Mouse (Mus musculus): ENCODE data around the gene Gm45062. TPM values are rescaled to one million over a fixed set of nuclear protein-coding genes. Genes with fewer than 3 reads are reported as not detected.

Gm45062 gene
- polyA plus RNA-seq, 1 experiment from 2014 or later = 2.1 TPM

DNA sequence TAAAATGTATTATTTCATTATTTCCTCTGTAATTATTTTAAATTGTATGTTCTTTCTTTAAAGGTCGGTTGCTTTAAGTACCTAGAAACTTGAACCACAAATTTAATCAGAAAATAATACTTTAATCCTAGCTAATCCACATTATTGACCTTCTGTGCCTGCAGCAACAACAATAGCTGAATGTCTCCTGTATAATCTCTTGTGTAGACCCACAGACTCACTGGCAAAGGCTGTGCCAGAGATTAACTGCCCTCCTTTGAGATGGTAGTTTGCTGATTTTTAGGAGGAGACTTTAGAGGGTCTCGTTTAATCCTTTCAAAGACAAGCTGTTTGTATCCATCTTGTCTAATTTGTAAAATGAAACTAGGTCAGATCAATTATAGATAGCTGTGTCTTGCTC lies 99.5 kb downstream of the Gm45062 start:
- Histone ChIP-seq H3K4me2 (replicated peaks; ENCODE audit: low read depth, low read length) (no peak overlapping the region), H3K27me3 (replicated peaks; ENCODE audit: insufficient read depth, low read length) (no peaks in the 10 kb centered on the region), H3K9me3 (ENCODE audit: low read length) (no peaks in the 10 kb centered on the region), H3K27ac (ENCODE audit: low read length) (no peak overlapping the region), H3K36me3 (ENCODE audit: insufficient read depth, low read length) (no peaks in the 10 kb centered on the region), H3K4me3 (ENCODE audit: low read depth, low read length) (no peak overlapping the region), H3K9ac (replicated peaks; ENCODE audit: low read depth) (no peak overlapping the region), H3K4me1 (ENCODE audit: insufficient read depth, low read depth, low read length) (no peaks in the 10 kb centered on the region)
- WGBS = 72% methylated on average over 2 of the region's 2 CpGs
- ATAC-seq = no peak
- TF ChIP-seq CTCF (IDR thresholded peaks at IDR 0.05) (no peak), EP300 (IDR thresholded peaks at IDR 0.05) (no peak)
- DNase-seq (ENCODE audit: low spot score) = no peak

DNA sequence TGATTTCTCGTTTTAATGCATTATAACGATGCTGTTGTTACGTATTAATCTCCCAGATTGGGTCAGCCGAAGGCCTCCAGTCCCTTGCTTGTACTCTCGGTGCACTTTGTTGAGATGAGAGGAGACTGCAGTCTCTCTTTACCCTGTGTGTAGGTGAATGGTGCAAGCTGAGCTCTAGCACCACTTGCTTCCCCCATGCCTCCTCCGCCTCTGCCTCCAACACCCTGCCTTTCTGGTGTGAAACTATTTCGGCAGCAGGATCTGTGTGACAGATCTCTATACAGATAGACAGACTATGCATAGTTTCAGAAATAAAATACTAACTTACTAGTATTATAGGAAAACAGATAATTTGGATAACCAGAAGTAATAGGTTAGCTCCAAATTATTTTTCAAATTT lies 101.6 kb downstream of the Gm45062 start:
- H3K9me3 ChIP-seq (ENCODE audit: low read length) = no peaks in the 10 kb centered on the region
- no peaks in the 10 kb centered on the region for H3K4me1 ChIP-seq (ENCODE audit: insufficient read depth, low read depth, low read length)
- TF ChIP-seq CTCF (IDR thresholded peaks at IDR 0.05) (no peak), EP300 (IDR thresholded peaks at IDR 0.05) (no peak)
- H3K9ac ChIP-seq (replicated peaks; ENCODE audit: low read depth) = no peak overlapping the region
- H3K4me3 ChIP-seq (ENCODE audit: low read depth, low read length) = no peak overlapping the region
- no peak overlapping the region for H3K4me2 ChIP-seq (replicated peaks; ENCODE audit: low read depth, low read length)
- no peaks in the 10 kb centered on the region for H3K36me3 ChIP-seq (ENCODE audit: insufficient read depth, low read length)
- no peak overlapping the region for H3K27ac ChIP-seq (ENCODE audit: low read length)
- no peak for ATAC-seq
- DNase-seq (ENCODE audit: low spot score) = no peak
- H3K27me3 ChIP-seq (replicated peaks; ENCODE audit: insufficient read depth, low read length) = no peaks in the 10 kb centered on the region
- 85% methylated on average over 7 of the region's 7 CpGs for WGBS

DNA sequence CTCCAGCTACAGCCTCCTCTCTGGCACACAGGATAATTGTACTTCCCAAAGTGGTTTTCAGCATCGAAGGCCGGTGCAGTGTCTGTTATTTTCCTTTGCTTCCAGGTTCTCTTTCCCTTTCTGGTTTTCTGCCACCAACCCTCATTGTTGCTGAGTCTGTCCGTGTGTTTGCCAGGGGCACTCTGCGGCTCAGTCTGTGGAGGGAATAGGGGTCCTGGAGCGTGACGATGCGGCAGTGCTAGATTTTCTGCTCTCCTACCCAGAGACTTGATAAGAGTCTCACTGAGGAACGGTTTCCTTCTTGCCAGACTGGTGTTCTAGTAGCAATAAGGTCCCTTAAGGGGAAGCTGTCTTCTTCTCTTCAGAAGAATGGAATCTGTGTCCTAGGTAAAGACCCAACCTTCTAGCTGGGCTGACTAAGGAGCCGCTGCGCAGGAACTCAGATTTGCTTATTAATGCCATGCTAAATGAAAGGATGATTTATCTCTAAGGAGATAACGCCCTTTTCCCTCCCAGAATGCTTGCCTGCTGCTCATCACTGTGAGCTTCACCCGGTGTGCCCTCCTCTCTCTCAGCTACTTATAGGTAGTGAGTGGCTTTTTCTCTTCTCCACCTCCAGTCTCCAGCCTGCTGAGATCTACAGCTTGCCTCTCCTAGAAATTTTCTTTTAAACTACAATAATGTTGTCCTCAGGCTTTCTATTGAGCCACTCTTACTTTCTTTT lies 104.9 kb downstream of the Gm45062 start:
- 73% methylated on average over 12 of the region's 12 CpGs for WGBS
- Histone ChIP-seq H3K36me3 (ENCODE audit: insufficient read depth, low read length) (no peaks in the 10 kb centered on the region), H3K9me3 (ENCODE audit: low read length) (no peaks in the 10 kb centered on the region), H3K27ac (ENCODE audit: low read length) (no peak overlapping the region), H3K9ac (replicated peaks; ENCODE audit: low read depth) (no peak overlapping the region), H3K4me3 (ENCODE audit: low read depth, low read length) (no peak overlapping the region), H3K27me3 (replicated peaks; ENCODE audit: insufficient read depth, low read length) (no peaks in the 10 kb centered on the region), H3K4me2 (replicated peaks; ENCODE audit: low read depth, low read length) (no peak overlapping the region), H3K4me1 (ENCODE audit: insufficient read depth, low read depth, low read length) (no peaks in the 10 kb centered on the region)
- DNase-seq (ENCODE audit: low spot score) (no peak), ATAC-seq (no peak)
- TF ChIP-seq EP300 (IDR thresholded peaks at IDR 0.05) = no peak
- no peak for TF ChIP-seq CTCF (IDR thresholded peaks at IDR 0.05)

DNA sequence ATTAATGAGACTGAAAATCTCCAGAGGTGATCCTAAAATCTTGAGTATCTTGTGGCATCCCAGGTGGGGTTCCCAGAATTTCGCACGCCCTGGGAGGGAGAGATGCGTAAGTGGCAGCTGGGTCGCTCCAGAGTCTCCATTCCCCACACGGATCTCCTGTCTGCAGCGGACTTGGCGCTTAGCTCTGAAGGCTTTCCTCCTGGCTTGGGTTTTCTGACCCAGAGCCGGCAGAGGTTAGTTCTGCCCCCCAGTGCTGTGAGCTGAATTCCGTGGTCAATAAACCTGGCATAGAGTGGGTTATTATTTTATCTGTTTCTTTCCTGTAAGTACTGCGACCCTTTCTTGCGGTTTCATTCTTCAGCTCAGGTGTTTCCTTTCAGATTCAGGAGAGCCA lies 105.5 kb downstream of the Gm45062 start:
- TF ChIP-seq CTCF (IDR thresholded peaks at IDR 0.05) = no peak
- TF ChIP-seq EP300 (IDR thresholded peaks at IDR 0.05) = no peak
- Histone ChIP-seq H3K27me3 (replicated peaks; ENCODE audit: insufficient read depth, low read length) (no peaks in the 10 kb centered on the region), H3K4me1 (ENCODE audit: insufficient read depth, low read depth, low read length) (no peaks in the 10 kb centered on the region), H3K4me2 (replicated peaks; ENCODE audit: low read depth, low read length) (no peak overlapping the region), H3K27ac (ENCODE audit: low read length) (no peak overlapping the region), H3K36me3 (ENCODE audit: insufficient read depth, low read length) (no peaks in the 10 kb centered on the region), H3K4me3 (ENCODE audit: low read depth, low read length) (no peak overlapping the region), H3K9ac (replicated peaks; ENCODE audit: low read depth) (no peak overlapping the region), H3K9me3 (ENCODE audit: low read length) (no peaks in the 10 kb centered on the region)
- WGBS = 86% methylated on average over 11 of the region's 11 CpGs
- DNase-seq (ENCODE audit: low spot score) (no peak), ATAC-seq (no peak)

DNA sequence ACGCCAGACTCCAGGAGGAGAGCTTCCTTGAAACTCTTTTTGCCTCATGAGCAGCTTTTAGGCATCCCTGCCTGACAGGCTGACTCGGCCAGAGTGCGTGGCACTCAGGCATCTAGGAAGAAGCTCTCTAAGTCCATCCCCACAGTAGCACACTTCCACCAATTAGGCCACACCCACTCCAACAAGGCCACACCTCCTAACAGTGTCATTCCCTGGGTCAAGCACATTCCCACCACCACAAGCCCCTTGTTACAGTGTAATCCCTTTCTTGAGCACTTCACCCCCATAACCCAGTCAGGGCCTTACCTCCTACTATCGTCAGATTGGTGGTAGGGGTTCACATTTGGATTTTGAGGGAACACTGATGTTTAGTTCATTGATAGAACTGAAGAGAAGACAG lies 108.4 kb downstream of the Gm45062 start:
- Histone ChIP-seq H3K4me1 (ENCODE audit: insufficient read depth, low read depth, low read length) (no peaks in the 10 kb centered on the region), H3K27me3 (replicated peaks; ENCODE audit: insufficient read depth, low read length) (no peaks in the 10 kb centered on the region), H3K9ac (replicated peaks; ENCODE audit: low read depth) (no peak overlapping the region), H3K27ac (ENCODE audit: low read length) (no peak overlapping the region), H3K36me3 (ENCODE audit: insufficient read depth, low read length) (no peaks in the 10 kb centered on the region), H3K4me2 (replicated peaks; ENCODE audit: low read depth, low read length) (no peak overlapping the region), H3K9me3 (ENCODE audit: low read length) (no peaks in the 10 kb centered on the region), H3K4me3 (ENCODE audit: low read depth, low read length) (no peak overlapping the region)
- WGBS = 96% methylated on average over 4 of the region's 4 CpGs
- ATAC-seq (no peak), DNase-seq (ENCODE audit: low spot score) (no peak)
- TF ChIP-seq CTCF (IDR thresholded peaks at IDR 0.05) = no peak
- no peak for TF ChIP-seq EP300 (IDR thresholded peaks at IDR 0.05)

DNA sequence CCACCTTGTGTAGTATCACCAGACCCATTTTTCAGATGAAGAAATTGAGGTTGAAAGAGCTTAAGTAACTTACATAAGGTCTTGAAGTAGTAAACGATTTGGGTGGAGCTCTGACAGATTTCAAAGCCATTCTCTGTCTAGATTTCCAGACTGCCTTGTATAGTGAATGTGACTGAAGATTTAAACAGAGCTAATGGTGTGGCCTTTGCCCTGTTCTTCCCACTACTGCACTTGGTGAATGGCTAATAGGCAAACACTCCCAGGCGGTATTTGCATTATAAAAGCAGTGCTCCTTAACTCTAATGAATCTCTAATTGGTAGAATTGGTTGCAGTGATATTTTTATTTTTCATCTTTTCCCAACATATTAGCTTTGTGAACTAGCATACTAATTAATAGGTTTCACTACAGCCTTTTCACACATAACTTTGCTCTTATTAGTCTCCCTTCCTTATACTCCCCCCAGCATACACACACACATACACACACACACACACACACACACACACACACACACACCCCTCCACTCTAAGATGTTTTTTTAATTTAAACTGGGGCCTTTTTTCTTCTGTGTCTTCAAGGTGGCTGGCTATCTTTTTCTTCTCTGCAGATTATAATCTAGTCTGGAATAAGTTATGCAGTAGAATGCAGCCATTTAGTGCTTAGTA lies 109.1 kb downstream of the Gm45062 start:
- no peak for DNase-seq (ENCODE audit: low spot score)
- Histone ChIP-seq H3K4me1 (ENCODE audit: insufficient read depth, low read depth, low read length) (no peaks in the 10 kb centered on the region), H3K9me3 (ENCODE audit: low read length) (no peaks in the 10 kb centered on the region), H3K36me3 (ENCODE audit: insufficient read depth, low read length) (no peaks in the 10 kb centered on the region), H3K4me3 (ENCODE audit: low read depth, low read length) (no peak overlapping the region), H3K9ac (replicated peaks; ENCODE audit: low read depth) (no peak overlapping the region), H3K4me2 (replicated peaks; ENCODE audit: low read depth, low read length) (no peak overlapping the region), H3K27ac (ENCODE audit: low read length) (no peak overlapping the region), H3K27me3 (replicated peaks; ENCODE audit: insufficient read depth, low read length) (no peaks in the 10 kb centered on the region)
- no peak for ATAC-seq
- 83% methylated on average over 2 of the region's 2 CpGs for WGBS
- TF ChIP-seq EP300 (IDR thresholded peaks at IDR 0.05) (no peak), CTCF (IDR thresholded peaks at IDR 0.05) (no peak)
